Mouse (Mus musculus) A20 (cell line): Measurements from ENCODE around the gene Rasgef1c.
A peak's percentile ranks its signal among the peaks of the same experiment; 100 is the strongest.

ENCODE experiments used
- DNase-seq: peaks from one replicate; pipeline ENCODE4 v3.0.0-alpha.2; 2011; ENCODE audit warnings: low read depth, low spot score

Rasgef1c gene

DNA sequence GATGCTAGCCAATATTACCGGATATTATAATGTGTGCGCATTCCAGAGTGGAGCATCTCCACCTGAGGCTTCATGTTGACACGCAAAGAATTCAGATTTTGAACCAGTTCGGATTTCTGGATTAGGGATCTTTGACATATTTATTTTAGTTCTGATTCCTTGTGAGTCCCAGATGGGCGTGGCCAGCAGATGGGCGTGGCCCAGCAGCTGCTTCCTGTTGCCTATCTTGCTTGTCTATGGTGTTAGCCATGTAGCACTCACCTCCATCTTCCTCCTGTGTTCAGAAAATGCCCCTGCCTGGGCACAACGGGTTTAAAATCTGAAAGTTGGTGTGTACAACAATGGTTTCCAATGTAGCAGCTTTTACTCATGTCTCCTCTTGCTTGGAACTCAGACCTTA is 24.5 kb downstream of the Rasgef1c start:
- DNase-seq: peak; percentile 29

DNA sequence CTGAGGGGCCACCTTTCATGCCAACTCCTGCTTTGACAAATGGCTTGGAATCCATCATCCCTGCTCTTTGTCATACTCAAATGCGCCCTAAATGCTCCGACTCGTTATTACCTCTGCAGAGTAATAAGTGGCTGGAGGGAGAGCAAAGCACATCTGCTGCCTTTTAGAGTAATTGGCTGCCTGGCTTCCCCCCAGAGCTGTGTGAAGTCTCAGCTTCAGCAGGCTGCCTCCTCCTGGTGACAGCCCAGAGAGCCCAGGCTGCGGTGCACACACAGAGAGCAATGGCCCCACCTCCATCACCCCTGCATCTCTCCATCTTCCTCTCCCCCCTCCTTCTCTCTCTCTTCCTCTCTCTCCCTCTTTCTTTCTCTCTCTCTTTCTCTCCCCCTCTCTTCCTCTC is 25.5 kb downstream of the Rasgef1c start:
- DNase-seq: no peak

DNA sequence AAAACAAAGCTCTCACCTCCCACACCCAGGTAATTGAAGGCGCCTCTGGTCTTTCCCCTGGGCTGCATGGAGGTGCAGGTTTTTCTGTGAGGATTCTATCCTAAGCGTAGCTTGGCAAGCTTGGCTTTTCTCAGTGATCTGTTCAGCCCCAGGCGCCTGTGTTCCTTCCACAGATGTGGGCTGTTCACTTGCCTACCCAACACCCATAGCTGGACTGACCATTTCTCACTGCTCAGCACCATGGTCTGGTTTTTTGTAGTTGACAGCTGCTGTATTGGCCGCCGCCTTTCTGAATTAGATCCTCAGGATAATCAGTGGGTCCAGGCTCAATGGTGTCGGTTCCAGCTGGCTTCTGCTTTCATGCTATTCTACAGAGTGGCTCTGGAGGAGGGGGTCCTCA is 26.0 kb downstream of the Rasgef1c start:
- no peak for DNase-seq

DNA sequence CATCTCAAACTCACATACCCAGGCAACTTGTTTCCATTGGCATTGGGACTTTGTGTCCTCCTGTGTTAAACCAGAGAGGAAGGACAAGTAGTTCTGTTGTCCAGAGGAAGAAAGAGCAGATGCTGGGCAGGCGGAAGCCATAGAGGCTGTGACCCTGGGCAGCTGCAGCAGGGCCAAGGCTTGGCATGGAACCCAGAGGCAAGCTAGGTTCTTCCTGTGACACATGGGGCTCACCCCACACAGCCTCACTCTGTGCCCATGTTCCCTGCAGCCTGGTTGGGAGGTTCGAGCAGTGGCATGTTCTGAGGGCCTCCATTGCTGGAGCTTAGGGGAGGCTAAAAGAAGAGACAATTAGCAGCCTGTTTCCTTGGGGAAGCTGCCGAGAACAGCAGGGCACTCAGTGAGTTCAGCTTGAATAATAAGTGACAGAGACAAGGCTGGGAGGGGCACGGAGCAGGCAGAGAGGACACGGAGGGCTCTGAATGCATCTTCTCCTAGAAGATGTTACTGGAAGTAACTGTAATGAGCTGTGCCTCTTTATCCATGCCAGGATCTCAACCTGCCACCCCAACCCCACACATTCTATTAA is 29.5 kb downstream of the Rasgef1c start:
- DNase-seq: no peak

GRCm38 (mm10) chr11:49931853-49932252 is 30.2 kb downstream of the Rasgef1c start:
- DNase-seq: no peak

- DNase-seq: no peak
Measured at GRCm38 (mm10) chr11:49933811-49934210, 32.2 kb downstream of the Rasgef1c start.

- DNase-seq: no peak
Measured at GRCm38 (mm10) chr11:49934322-49934721, 32.7 kb downstream of the Rasgef1c start.

DNA sequence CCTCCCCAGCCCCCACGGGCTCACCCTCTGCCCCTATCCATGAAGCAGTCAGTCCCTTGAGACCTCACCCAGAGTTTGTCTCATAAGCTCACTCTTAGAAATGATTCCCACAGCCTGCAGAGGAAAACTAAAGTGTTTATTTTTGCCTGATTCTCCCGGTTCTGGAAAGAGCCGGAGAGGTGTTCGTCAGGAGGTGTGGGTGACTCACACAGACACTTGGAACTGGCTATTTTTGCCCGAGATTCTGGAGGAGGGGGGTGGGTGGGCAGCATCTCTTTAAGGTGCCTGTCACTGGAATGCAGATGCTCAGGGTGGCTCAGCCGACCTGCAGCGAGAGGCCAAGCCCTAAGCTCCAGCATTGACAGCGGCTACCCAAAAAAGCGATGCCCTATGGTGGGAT is 34.8 kb downstream of the Rasgef1c start:
- no peak for DNase-seq

- no peak for DNase-seq
Measured at GRCm38 (mm10) chr11:49937779-49938178, 36.1 kb downstream of the Rasgef1c start.

DNA sequence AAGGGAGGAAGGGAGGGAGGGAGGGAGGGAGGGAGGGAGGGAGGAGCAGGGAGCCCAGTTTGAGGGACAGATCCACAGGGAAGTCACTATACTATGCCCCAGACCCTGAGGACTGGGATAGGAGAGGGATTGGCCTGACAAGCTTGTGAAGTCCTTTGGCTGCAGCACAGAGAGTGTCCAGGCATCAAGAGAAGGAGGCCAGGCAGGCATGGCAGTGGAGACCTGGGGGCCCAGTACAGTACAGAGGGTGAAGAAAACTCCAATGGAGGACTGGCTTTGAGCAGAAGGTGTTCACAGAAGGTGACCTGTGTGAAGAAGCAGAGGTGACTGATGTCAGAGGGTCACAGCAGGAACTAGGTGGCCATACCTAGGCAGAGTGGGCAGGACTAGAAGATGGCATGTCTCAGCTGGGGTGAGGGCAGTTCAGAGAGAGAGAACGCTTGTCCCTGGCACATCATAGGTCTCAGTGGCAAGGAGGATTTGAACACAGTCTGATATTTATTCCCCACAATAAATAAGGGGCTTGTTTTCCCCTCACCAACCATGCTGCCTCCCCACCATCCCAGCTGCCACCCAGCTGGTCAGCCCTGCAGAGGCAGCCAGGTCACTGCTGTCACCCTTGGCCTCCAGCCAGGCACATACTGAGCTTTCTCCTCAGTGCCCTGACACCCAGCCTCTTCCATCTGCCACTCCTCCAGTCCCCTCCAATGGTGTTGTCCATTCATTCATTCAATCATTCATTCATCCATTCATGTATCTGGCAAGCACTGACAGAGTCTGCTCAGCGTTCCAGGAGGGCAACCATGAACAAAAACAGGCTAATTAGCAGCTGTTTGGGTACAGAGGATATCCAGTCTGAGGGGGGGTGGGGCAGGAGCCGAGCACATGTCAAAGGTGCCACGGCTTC is 36.9 kb downstream of the Rasgef1c start:
- no peak for DNase-seq

DNA sequence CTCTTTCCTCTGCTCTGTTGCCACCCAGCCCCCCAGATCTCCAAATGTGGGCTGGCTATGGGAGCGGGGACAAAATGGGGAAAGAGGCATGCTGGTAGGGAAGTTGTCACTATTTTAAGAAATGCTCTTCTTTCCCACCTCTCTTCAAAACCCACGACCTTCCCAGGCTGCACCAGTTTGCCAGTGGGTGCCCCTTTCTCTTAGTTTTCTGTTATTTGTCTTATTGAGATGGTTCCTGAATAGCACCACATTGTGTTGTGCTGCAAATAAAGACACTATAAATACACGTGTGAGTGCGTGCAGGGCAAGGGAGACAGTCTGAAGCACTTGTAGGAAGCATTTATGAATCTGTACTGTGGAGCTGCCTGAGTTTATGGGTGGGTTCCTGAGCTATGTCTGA is 41.2 kb downstream of the Rasgef1c start:
- no peak for DNase-seq

DNA sequence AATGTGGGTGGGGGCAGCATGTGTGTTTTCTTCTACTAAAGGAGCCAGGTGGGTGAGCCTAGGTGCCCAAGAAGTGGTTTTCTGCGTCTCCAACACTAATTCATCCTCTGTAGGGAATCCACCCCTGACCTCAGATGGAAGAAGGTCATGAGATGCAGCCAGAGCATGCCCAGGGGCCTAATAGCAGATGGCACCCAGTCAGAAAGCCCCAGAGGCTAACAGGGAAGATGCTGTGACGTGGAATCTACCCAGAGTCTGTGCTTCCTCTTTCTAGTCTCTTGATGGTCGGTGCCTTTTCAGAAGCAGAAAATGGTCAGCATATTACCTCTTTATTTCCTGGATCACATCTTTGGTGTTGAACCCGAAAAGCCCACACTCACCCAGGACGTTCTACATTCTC is 42.3 kb downstream of the Rasgef1c start:
- DNase-seq: peak; percentile 37

DNA sequence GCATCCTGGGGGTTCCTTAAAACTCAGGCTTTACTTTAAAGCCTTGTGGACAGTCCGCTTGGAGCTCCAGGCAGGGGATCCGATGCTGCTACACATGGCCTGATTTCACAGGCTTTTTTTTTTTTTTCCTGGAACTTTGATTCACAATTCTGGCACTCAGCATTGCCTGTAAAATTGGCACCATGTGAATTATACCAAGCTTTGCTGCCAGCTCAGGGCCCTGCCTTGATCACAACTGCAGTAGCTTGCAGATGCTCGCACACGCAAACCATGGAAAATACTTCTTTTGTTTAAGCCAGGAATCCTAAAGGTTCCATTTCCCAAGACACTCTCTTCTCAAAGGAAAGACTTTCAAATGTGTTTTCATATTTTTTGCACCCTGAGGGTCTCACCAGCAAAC is 44.1 kb downstream of the Rasgef1c start:
- no peak for DNase-seq

DNA sequence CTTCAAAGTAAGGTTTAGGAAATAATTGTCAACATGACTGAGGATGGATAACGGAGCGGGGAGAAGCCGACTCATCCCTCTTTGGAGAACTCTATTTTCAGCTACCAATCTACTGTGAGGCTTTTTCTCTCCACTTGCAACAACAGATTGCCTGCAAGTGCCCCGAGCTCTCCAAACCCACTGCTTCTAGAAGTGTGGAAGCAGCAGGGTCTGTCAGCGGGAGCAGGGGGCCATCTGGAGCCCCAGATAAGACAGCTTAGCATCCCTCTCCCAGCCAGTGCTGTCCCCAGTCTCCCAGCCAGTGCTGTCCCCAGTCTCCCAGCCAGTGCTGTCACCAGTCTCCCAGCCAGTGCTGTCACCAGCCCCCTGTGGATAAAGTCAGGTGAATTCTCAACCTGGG is 48.2 kb downstream of the Rasgef1c start:
- no peak for DNase-seq

GRCm38 (mm10) chr11:49953616-49954015 is 52.0 kb downstream of the Rasgef1c start:
- DNase-seq: no peak

DNA sequence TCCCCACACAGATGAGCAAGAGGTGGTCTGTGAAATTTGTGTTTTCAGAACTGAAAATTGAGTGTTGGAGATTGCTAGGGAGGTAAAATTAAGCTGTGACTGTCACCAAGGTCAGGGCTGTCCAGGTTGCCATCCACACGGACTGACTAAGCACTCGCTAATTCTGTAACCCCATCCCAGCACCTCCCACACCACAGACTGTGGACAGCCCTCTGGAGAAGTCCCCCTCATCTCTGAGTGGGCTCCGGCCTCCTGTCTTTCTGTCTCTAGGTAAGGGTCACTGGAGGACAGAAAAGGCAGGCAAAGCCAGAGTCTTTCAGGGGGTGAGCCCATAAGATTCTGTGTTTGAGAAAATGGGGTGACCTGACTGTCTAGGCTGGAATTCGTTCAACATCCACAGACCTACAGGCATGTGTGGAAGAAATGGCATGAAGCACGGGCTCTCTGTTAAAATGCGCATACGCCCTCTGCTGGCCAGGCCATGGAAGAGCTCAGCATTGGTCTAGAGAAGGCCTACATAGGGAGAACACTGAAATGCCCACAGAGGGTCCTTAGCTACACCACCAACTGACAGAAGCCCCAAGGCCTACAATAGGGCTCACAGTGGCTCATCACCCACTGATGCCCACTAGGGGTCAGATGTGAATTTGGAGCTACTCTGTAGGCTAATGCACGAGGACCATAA is 54.1 kb downstream of the Rasgef1c start:
- peak; percentile 67 for DNase-seq

- no peak for DNase-seq
Measured at GRCm38 (mm10) chr11:49958017-49958416, 56.4 kb downstream of the Rasgef1c start.

DNA sequence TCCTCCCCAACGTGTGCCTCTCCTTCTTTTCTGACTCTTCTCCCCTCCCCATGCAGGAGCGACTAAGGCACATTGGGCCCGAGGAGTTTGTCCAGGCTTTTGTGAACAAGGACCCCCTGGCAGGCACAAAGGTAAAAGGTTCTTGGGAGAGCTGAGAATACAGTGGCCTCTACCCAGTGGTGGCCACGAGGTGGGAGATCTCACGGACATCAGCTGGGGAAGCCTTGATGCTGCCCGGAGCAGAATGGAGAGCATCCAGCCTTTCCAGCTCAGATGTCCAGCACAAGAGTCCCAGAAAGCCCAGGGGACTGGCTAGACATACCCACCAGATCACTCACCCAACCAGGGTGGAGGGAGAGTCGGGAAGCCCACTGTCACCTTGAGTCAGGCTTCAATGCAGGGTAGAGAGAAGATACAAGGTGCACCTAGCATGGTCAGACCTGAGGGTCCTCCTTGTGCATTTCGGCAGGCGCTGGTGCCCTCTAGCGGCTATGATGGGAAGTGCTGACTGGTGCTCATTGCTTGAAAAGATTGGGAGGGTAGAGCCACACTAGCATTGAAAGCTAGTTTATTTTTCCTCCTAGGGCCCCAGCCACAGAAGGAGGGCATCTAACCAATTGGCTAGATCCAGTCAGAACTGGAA is 59.6 kb downstream of the Rasgef1c start:
- peak; percentile 65 for DNase-seq

- DNase-seq: no peak
Measured at GRCm38 (mm10) chr11:49965320-49965719, 63.7 kb downstream of the Rasgef1c start.

DNA sequence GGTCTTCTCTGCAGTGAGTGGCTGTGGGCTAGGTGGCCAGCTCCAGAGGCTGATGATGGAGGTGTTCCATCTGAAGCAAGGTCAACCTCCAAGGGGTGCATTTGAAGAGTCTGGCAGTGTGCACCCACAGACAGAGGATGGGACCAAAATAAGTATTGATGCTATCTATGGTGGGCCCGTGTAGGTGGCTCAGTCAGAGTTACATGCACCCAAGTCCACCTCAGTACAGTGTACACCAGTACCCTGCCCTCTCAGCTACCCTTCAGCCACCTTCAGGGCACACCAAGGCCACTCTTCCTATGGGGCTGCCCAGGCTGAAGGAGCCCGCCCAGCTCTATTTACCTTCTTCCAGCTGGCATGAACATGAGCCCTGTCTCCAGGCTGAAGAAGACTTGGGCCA is 68.1 kb downstream of the Rasgef1c start:
- no peak for DNase-seq

DNA sequence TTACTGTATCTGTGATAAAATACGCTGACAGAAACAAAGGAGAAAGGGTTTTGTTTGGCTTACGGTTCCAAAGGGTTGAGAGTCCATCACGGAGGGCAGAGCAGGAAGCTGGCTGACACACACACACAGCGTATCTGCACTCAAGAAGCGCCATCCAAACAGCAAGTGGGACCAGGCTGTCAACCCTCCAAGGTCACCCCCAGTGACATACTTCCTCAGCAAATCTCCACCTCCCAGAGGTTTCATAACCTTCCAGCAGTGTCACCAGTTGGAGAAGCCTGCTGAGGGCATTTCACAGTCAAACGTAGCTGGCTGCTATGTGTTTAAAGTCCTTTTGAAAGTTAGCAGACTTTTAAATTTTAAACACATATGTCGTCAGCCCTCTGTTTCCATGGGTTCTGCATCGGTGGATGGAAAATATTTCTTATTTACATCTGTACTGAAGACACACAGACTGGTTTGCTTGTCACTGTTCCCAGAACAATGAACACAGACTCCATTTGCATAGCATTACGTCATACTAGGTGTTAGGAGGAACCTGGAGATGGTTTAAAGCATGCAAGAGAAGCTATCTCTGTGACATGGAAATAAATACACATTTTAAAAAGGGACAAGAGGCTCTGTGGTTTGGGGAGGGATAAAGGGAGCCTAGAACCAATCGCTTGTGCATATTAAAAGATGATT is 72.2 kb downstream of the Rasgef1c start:
- no peak for DNase-seq

GRCm38 (mm10) chr11:49974675-49975074 is 73.0 kb downstream of the Rasgef1c start:
- DNase-seq: no peak
